Mouse (Mus musculus): ENCODE measurements around the gene Spint2.

Spint2 gene

DNA sequence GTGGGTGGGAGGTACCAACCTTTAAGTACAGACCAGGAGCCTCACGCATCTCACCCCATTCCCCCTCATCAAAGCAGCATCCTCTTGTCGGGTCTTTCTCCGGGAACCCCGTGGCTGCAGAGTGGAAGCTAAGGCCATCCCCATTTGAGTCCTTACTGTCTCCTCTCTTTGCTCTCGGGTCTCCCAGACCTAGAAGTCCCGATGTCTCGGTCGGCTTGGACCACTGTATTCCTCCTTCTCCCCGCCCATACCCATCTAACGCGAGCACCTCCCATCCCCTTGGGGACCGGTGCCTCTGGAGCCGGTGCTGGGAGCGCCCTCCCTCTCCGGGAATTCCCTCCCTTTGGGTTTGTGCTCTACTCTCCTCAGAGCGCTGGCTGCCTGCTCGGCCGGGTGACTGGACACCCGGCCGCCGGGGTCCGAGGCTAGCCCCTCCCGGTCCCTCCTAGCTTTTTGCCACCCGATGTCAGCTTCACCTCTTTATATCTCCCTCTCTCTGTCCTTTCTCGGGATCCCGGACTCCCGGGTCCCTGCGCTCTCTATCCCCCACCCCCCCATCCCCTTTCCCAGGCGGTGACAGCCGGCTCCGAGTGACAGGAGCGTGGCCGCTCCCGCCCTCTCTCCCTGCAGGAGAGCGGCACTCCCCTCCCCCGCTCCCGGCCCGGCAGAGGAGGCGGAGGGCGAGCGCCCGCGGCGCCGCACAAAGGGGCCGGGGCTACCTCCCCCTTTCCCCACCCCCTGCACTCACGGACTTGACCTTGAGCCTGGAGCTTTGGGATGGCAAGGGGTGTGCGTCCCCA, 23.0 kb upstream of the Spint2 start:
- DNase-seq (ENCODE audit: low read depth, low spot score), result no peak

DNA sequence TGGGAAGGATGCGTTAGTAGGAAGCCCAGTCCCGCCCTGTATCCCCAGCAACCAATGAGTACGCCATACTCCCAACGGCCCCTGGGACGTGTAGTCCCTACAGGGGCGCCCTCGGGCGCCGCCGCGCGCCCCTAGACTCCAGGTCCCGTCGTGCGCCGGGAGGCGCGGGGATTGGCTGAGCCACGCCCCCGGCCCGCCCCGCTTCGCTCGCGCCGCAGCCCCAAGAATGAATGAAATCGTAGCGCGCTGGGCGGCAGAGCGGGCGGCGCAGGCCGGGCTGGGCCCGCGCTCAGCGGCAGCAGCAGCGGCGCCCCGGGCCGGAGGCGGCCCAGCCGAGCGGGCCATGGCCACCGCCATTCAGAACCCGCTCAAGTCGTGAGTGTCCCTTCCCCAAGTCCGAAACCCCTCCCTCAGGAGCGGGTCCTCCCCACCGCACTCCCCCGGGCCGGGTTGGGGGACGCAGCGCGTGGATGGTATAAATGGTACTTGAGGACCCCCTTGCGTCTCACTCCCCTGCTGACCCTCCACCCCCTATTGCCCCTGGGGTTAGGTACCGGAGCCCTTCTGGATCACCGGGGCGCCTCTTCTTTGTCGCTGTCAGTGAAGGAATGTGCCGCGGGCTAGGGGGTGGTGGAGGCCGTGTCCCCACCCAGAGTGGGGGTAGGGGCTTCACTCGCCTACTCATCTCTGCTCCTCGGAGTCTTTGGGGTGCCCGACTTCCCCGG, 22.2 kb upstream of the Spint2 start, which contains the start of gene Dpf1:
Gene Dpf1, plus strand, starts transcription at position 214 of the 725 bp plus-strand sequence.
- peak; percentile 70 for DNase-seq (ENCODE audit: low read depth, low spot score)

GRCm38 (mm10) chr7:29302641-29303040, 20.9 kb upstream of the Spint2 start:
- DNase-seq (ENCODE audit: low read depth, low spot score), result no peak

DNA sequence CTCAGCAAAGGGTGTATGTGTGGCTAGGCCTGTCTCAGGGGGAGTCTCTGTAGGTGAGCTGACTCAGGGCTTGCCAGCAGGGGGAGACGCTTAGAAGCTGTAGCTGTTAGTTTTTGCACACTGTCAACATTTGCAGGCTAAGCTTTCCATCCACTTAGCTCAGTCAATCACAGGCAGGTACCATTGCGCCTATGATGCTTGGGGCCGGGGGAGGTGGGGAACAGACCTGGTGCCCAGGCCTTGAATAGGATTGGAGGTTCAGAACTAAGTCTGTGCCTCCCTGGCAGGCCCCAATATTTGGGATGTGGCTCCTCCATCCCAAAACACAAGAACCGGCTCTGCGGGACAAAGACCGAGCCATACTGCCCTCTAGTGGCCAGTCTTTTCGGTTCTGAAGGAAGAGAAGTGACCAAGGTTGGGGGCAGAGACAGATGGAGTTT, 19.4 kb upstream of the Spint2 start:
- DNase-seq (ENCODE audit: low read depth, low spot score), result no peak

DNA sequence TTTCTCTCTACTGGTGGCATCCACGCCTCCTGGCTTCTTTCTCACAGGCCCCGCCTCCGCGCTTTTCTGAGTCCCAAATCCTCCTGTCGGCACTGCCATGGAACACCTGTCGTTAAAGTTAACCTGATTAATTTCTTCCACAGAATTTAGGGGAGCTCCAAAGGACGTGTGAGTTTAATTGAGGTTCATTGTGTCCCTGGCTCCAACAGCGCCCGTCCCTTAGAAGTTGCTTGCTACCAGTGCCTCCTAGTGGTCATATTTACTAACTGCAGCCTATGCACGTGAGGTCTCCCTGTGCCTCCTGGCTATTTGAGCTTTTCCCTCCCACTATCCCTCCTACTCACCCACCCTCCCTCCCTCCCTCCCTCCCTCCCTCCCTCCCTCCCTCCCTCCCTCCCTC, 15.3 kb upstream of the Spint2 start:
- DNase-seq (ENCODE audit: low read depth, low spot score), result peak; percentile 67

- DNase-seq (ENCODE audit: low read depth, low spot score), result no peak
Measured at GRCm38 (mm10) chr7:29295861-29296647, 14.3 kb upstream of the Spint2 start.

DNA sequence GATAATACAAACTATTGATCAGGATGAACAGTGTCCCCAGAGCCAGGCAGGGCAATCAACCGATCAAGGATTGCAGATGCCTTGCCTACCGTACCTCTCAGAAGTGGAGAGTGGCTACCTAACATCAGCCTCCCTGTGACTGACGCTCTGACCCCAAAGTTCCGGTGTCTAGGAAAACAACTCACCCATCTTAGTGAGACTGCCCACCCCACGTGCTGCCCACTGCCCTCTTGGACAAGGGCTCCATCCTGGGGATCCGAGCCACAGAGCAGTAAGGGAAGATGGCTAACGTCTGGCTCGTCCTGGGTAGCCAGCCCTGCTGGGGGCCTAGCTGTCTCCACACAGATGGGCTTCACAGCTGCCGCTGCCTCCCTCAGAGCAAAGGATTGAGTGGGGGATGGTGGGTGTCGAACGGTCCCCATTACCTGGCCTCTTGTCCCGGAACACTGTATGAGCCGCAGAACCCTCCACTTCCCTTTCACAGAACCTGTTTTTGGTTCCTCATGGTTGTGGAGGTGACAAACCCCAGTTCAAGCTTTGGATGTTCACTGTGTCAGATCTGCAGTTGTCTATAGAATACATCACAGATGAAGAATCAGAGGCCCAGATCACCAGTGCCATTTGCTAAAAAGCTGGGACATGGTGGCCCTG, 12.5 kb upstream of the Spint2 start:
- DNase-seq (ENCODE audit: low read depth, low spot score), result no peak

DNA sequence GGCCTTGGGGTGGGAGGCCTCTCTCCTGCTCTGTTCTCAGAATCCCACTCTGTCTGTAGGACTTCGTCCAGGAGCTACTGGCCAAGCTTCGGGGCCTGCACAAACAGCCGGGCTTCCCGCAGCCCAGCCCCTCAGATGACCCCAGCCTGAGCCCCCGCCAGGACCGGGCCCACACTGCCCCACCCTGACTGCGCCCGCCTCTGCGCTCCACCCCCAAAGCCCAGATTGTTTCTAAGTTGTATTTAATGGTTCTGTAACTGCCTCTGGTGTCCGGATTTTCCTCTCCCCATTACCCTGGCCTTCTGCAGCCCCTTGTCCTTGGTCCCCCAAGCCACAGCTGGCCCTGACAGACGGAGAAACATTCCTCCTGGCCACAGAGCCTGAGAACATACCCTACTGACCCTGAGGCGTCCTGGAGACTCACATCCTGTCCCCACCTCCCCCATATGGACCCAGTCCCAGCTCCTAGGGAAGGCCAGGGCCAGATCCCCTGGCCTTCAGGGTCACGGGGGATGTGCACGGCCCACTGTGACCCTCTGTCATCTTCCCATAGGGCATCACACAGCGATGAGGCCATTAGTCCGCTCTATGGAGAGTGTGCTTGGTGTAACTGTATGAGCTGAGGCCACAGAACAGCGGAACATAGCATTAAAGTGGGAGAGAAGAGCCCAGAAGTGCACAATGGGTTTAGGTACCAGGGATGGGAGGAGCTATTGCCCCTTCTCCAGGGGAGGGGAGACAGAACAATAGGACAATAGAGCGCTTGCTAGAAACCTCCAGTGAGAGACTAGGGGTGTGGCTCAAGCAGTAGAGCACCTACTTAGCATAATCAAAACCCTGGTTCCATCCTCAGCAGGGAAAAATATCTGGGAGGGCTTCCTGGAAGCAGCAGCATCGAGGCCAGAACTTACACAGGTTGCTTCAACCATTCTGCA, 11.7 kb upstream of the Spint2 start:
- no peak for DNase-seq (ENCODE audit: low read depth, low spot score)

- DNase-seq (ENCODE audit: low read depth, low spot score), result no peak
Measured at GRCm38 (mm10) chr7:29292458-29293098, 10.9 kb upstream of the Spint2 start.

- no peak for DNase-seq (ENCODE audit: low read depth, low spot score)
Measured at GRCm38 (mm10) chr7:29291616-29292457, 10.1 kb upstream of the Spint2 start.

DNA sequence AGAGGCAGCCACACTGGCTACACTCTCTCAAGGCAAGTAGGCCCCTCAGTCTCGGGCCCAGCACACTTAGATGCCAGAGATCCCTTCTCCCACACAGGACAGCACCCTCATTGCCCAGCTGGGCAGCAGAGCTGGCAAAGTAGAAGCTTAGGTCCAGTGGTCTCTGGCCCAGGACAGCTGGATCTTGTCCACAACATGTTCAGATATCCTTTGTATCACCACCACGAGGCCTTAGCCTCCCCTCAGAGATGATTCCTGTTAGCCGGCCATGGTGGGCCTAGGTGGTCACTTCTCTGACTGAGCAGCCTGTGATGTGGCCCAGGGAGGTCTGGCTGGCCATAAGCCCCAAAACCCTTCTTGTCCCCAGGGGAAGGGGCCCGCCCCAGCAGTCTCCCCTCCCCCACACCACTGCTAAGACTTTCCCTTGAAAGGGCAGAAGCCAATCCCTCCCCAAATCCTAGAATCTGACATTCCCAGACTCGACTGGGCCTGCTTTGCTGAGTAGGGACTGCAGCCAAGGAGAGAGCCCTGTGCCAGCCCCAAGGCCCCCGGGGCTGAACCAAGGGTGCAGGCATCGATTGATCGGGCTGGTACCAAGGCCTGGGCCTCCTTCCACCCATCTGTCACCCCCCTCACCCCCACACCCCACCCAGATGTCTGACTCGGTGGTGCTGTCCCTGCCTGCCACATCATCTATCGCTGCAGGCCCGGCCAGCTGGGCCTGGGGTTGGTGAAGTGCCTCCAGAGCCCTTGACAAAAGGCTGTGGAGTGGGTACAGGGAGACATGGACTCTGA, 9.2 kb upstream of the Spint2 start:
- no peak for DNase-seq (ENCODE audit: low read depth, low spot score)

DNA sequence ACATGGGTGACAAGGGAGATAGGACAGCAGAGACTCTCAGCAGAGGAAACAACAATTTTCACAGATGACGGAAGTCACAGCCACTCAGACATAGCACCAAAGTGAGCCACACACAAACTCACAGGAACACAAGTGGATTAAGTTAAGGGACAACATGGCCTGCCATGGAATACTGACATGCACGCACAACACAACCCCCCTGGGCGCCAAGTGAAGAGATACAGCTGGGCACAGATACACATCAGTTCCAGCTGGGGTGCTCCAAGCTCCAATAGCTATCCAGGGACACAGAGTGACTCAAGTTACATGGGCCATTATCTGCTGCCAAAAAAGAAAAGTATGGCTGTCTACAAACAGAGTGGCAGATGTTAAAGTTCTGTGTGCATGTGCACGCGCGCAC, 8.1 kb upstream of the Spint2 start:
- DNase-seq (ENCODE audit: low read depth, low spot score), result no peak

DNA sequence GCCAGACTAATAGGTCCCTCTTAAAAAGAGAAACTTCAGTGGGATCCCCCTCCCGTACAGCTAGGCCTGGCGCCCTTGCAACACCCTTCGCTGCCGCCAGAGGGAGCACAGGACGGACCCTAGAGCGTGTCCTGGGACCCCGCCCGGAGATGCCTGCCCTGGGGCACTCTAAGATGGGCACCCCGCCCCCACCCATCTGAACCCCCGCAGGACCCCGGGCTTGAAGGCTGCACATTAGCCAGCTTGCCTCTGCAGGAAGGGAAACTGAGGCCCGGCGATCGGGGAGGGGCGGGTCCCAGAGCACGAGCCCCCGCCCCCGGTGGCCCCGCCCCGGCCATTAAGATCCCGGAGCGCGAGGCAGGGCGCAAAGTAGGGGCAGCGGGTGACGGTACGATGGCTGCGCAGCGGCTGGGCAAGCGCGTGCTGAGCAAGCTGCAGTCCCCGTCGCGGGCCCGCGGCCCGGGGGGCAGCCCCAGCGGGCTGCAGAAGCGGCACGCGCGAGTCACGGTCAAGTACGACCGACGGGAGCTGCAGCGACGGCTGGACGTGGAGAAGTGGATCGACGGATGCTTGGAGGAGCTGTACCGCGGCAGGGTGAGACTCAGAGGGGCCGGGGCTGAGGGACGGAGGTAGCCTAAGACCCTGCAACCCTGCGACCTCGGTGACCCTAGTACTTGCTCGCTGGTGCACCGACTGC, 7.4 kb upstream of the Spint2 start, which contains the start of gene Ppp1r14a:
Gene Ppp1r14a, plus strand, starts transcription at position 367 of the 697 bp plus-strand sequence.
- DNase-seq (ENCODE audit: low read depth, low spot score), result no peak

- DNase-seq (ENCODE audit: low read depth, low spot score), result no peak
Measured at GRCm38 (mm10) chr7:29288079-29288478, 6.4 kb upstream of the Spint2 start.

DNA sequence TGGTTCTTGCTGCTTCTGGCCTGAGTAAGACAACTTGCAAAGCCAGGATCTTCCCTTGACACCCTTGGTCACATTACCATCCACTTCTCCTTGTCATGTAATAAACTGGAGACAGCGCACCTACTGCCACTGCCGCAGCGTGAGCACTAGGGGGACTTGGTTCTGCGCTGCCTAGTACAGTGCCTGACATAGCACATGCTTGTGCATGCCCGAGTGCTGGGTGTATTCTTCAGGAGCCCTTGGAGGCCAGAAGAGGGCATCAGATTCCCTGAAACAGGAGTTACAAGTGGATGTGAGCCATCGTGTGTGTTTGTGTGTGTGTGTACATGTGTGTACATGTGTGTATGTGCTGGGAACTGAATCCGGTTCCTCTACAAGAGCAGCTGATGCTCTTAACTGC, 5.8 kb upstream of the Spint2 start:
- DNase-seq (ENCODE audit: low read depth, low spot score), result no peak

DNA sequence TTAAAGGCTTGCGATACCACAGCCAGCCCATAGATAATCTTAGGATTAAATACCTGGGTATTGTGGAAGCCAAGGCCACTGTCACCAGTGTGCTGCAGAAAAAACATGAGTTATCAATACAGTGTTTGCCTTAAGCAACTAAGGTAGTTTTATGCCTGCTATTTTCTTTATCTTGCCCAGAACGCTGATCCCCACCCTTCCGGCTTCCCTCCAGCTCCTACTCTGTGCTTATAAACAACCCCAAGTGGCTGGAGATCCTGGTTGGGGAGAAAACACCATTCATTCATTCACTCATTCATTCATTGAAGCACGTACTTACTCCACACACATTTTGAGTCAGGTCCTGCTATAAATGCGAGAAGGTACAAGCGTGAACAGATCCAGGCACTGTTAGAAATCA, 2.8 kb upstream of the Spint2 start:
- DNase-seq (ENCODE audit: low read depth, low spot score), result no peak

GRCm38 (mm10) chr7:29283876-29284275, 2.2 kb upstream of the Spint2 start:
- DNase-seq (ENCODE audit: low read depth, low spot score), result no peak
